ENCODE assay signal across 9 mouse cellular contexts in genomic region chr12:108208726-108209438, GRCm38 (mm10). TPM values are rescaled to one million over a fixed set of nuclear protein-coding genes. Genes with fewer than 3 reads are reported as not detected.
DNase-seq lines count a peak whose midpoint lies in the region; ATAC-seq lines count a peak whose summit lies in the region.
"Had no signal": no experiment of that assay in that cellular context is flagged by ENCODE, and none has a peak within 500 bp of the region (broad histone marks: within the 10 kb centered on the region; RNA-seq: fewer than 3 reads in every experiment).

No protein-coding gene starts in this region.

- H3K9me3 ChIP-seq in hindbrain, embryonic 15.5 days, result no peaks in the 10 kb centered on the region

- no peak overlapping the region for H3K27ac ChIP-seq in hindbrain, embryonic 15.5 days (replicated peaks)
- H3K27ac ChIP-seq: macrophage had no signal

- H3K4me1 ChIP-seq in hindbrain, embryonic 15.5 days (replicated peaks), result peaks cover 44% of the 10 kb centered on the region

- H3K4me2 ChIP-seq in hindbrain, embryonic 15.5 days, result no peak overlapping the region

- WGBS in hindbrain, embryonic 15.5 days, result 28% methylated on average over 13 of the region's 13 CpGs

- H3K36me3 ChIP-seq in hindbrain, embryonic 15.5 days, result peaks cover 8% of the 10 kb centered on the region; the same call in 1 of the 2 replicates

- ATAC-seq in hindbrain, embryonic 15.5 days (ENCODE audit: low FRiP score, low read depth), result peak; percentile 15; the same call in 1 of the 2 replicates
- ATAC-seq in megakaryocyte-erythroid progenitor cell, adult 5-6 weeks (replicated peaks; ENCODE audit: low FRiP score, low TSS enrichment, poor library complexity, severe bottlenecking), result peak; percentile 69

- no peak overlapping the region for H3K4me3 ChIP-seq in hindbrain, embryonic 15.5 days

- DNase-seq in adrenal gland, adult (ENCODE audit: inconsistent age in 2 of 2, low spot score in 1 of 2), result peak; percentile 67 to 88
- no peak for DNase-seq in adrenal gland, adult 8-10 months
- DNase-seq in cerebellum, adult 9-10 months, result peak; percentile 85
- peak; percentile 62 to 72 for DNase-seq in frontal cortex, postnatal 36 days (ENCODE audit: low spot score in 2 of 2)
- peak; percentile 75 to 76 for DNase-seq in left cerebral cortex, adult 18-20 months (ENCODE audit: low spot score in 2 of 2)
- peak; percentile 51 to 56 for DNase-seq in right cerebral cortex, postnatal 36 days (ENCODE audit: low spot score in 2 of 2)

- no peak overlapping the region for H3K9ac ChIP-seq in hindbrain, embryonic 15.5 days

- no peaks in the 10 kb centered on the region for H3K27me3 ChIP-seq in hindbrain, embryonic 15.5 days

RNA-seq across cellular contexts. Expression of gene Ccnk, which starts 29.5 kb away (rescaled TPM):
- 10 to 100 TPM; 26.2 to 35.0 (median 29.2) TPM for total RNA-seq in adrenal gland, adult 8-10 months (2022)
- 2.8 and 3.1 TPM in 2 replicates for polyA plus RNA-seq in hindbrain, embryonic 15.5 days (2015; fragmentation: Nextera tagmentation; extraction: Ambion mirVana)
- total RNA-seq in left cerebral cortex, adult 18-20 months (2021), result 10 to 100 TPM; 30.3 to 34.3 TPM
- 75.0 and 84.0 TPM in 2 replicates for total RNA-seq in megakaryocyte-erythroid progenitor cell, adult 5-6 weeks (2014; fragmentation: Nextera tagmentation)
- total RNA-seq in megakaryocyte-erythroid progenitor cell, adult 5-6 weeks (2017), result 7.8 and 24.5 TPM in 2 replicates

RNA-seq across cellular contexts. Expression of gene Setd3, which starts 29.8 kb away (rescaled TPM):
- 100 to 1,000 TPM; 119 to 134 (median 127) TPM for total RNA-seq in adrenal gland, adult 8-10 months (2022)
- 95.6 and 95.9 TPM in 2 replicates for polyA plus RNA-seq in hindbrain, embryonic 15.5 days (2015; fragmentation: Nextera tagmentation; extraction: Ambion mirVana)
- total RNA-seq in left cerebral cortex, adult 18-20 months (2021), result 100 to 1,000 TPM; 178 to 186 TPM
- total RNA-seq in megakaryocyte-erythroid progenitor cell, adult 5-6 weeks (2014; fragmentation: Nextera tagmentation), result 58.0 and 66.0 TPM in 2 replicates
- total RNA-seq in megakaryocyte-erythroid progenitor cell, adult 5-6 weeks (2017), result 83.4 and 118 TPM in 2 replicates
